Mouse (Mus musculus) thymus, postnatal 10 days (tissue): ENCODE measurements around the gene Rnf126.
A peak's percentile ranks its signal among the peaks of the same experiment; 100 is the strongest.

ENCODE experiments used
- DNase-seq, 2 experiments: peaks; one replicate each; pipeline ENCODE4 v3.0.0; 2021; ENCODE audit warnings: low spot score in 2 of 2

Rnf126 gene

GRCm38 (mm10) chr10:79792339-79793040 is 25.7 kb upstream of the Rnf126 start:
- no peak for DNase-seq

GRCm38 (mm10) chr10:79790861-79791260 is 24.1 kb upstream of the Rnf126 start, which contains the start of gene Prss57:
Gene Prss57 (minus strand): TSS chr10:79790961.
- DNase-seq = no peak

- DNase-seq = no peak
Measured at GRCm38 (mm10) chr10:79789581-79789980, 22.8 kb upstream of the Rnf126 start.

- DNase-seq = peak; percentile 64 to 82
Measured at GRCm38 (mm10) chr10:79788386-79789158, 21.8 kb upstream of the Rnf126 start.

GRCm38 (mm10) chr10:79783920-79784800 is 17.4 kb upstream of the Rnf126 start:
- DNase-seq = peak in 1 of 2 experiments; percentile 73

- no peak for DNase-seq
Measured at GRCm38 (mm10) chr10:79783050-79783449, 16.3 kb upstream of the Rnf126 start.

- peak; percentile 66 to 77 for DNase-seq
Measured at GRCm38 (mm10) chr10:79781956-79782355, 15.2 kb upstream of the Rnf126 start.

- no peak for DNase-seq
Measured at GRCm38 (mm10) chr10:79781139-79781538, 14.4 kb upstream of the Rnf126 start.

- peak; percentile 66 to 68 for DNase-seq
Measured at GRCm38 (mm10) chr10:79780664-79781015, 13.9 kb upstream of the Rnf126 start.

- DNase-seq = peak; percentile 89 to 95
Measured at GRCm38 (mm10) chr10:79779784-79780663, 13.3 kb upstream of the Rnf126 start.

GRCm38 (mm10) chr10:79779193-79779592 is 12.4 kb upstream of the Rnf126 start:
- DNase-seq = no peak

- DNase-seq = no peak
Measured at GRCm38 (mm10) chr10:79778006-79778405, 11.3 kb upstream of the Rnf126 start.

GRCm38 (mm10) chr10:79777103-79777531 is 10.4 kb upstream of the Rnf126 start, which contains the start of gene Fstl3:
Gene Fstl3 (plus strand): TSS chr10:79777272.
- DNase-seq = no peak

GRCm38 (mm10) chr10:79774486-79775279 is 7.9 kb upstream of the Rnf126 start:
- no peak for DNase-seq

GRCm38 (mm10) chr10:79773208-79773607 is 6.5 kb upstream of the Rnf126 start:
- no peak for DNase-seq

- DNase-seq = no peak
Measured at GRCm38 (mm10) chr10:79772320-79772719, 5.6 kb upstream of the Rnf126 start.

- no peak for DNase-seq
Measured at GRCm38 (mm10) chr10:79769329-79769728, 2.6 kb upstream of the Rnf126 start.

GRCm38 (mm10) chr10:79768400-79768799 is 1.6 kb upstream of the Rnf126 start:
- peak; percentile 68 to 78 for DNase-seq

GRCm38 (mm10) chr10:79767372-79768244 is 856 bp upstream of the Rnf126 start:
- DNase-seq = peak; percentile 63 to 70
